Mouse (Mus musculus): ENCODE measurements around the gene Stoml1. TPM values are rescaled to one million over a fixed set of nuclear protein-coding genes. Genes with fewer than 3 reads are reported as not detected.

The Stoml1 gene
- total RNA-seq, 2 experiments from 2014 or later: 10.2 to 10.4 TPM

DNA sequence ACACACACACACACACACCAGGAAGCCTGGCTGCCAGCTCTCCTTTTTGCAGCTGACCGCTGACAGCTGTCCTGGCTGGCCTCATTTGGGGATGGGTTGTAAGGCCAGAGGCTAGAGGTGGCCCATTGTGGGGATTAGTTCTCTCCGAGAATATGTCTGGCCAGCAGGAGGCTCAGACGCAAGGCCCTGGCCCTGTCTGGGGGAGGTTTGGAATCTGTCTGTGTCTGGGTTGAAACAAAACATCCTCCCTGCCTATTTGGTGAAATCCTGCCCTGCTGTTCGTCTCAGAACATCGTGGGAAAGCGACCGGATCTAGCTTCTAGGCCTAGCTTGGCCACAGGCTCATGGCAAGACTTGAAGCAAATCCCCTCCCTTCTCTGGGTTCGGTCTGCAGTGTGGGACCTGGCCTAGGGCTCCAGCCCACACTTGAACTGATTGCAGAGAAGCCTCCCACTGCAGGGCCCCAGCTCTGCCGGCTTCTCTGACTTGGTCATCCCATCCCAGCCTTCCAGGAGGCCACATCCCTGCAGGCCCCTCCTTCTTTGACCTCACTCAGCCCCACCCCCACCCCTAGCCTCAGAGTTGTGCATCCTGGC, 42.9 kb downstream of the Stoml1 start:
- intact Hi-C loops (cut with DNase I): no loop called here
- peak; percentile 58 to 61 for DNase-seq

DNA sequence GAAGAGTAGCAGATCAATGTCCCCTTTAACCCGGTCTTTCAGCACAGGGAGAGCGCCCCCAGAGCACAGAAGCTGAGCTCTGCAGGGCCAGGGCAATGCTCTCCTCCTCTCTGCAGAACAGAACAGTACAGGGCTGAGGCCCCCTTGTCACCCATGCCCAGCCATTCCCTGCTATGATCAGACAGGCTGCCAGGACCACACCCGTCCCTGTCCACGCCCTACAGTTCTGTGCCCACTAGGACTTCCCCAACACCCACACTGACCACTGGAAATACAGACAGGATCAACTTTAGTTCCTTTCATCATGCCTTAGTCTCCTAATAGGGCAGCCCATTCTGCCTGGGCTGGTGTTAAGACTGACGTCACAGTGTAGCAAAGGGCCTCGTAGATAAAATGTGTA, 44.1 kb downstream of the Stoml1 start:
- no peak for DNase-seq
- intact Hi-C loops (cut with DNase I): no loop called here

DNA sequence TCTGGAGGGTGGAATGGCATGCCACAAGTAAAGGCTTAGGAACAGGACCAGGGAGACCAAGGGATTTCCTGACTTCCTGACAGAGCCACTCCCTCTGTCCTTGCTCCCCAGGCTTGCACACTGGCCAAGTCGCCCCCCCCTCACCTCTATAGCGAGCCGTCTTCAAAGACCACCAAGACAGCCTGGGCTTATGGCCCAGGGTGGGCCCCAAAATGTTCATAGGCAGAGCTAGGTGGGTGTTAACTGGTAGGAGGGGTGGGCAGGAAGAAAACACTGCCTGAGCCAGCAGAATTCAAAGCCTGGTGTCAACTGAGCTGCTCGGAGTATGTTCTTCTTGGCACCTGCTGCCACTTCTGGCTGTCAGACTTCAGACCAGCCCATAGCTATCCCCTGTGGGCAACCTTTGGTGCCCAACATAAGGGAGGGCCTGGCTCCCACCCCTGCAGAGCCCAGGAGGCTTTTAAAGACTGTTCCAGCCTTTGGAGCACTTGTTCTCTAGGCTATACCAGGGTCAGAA, 45.1 kb downstream of the Stoml1 start:
- intact Hi-C loops (cut with DNase I): no loop called here
- no peak for DNase-seq

DNA sequence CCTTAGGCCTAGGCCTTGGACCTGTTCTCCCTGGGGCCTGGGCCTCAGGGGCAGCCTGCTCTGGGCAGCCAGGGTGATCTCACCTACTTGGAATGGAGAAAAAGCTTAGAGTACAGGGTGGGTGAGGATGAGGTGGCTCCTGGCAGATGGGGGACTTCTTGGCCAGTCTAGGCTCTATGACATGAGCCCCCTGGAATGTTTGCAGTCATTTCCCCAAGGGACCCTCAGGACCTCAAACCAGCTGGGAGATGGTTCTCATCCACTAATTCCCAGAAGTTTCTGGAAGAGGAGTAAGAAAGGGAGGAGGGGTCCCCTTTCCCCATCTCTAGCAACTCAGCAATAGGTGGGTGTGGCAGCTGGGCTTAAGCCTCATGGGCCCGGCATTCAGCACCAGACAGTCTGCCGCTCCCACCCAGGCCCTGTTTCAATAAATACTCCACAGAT, 46.4 kb downstream of the Stoml1 start:
- intact Hi-C loops (cut with DNase I): no loop called here
- DNase-seq: no peak

- no peak for DNase-seq
These were observed 50.2 kb downstream of the Stoml1 start for GRCm38 (mm10) chr9:58303115-58303514.

GRCm38 (mm10) chr9:58303599-58304271, 50.8 kb downstream of the Stoml1 start:
- peak in 1 of 2 experiments; percentile 65 for DNase-seq
- intact Hi-C loops (cut with DNase I): no loop called here

More at GRCm38 (mm10) chr9:58303115-58303514, 50.2 kb downstream of the Stoml1 start:
- intact Hi-C loops (cut with DNase I): no loop called here

- intact Hi-C loops (cut with DNase I): no loop called here
- no peak for DNase-seq
These were observed 52.7 kb downstream of the Stoml1 start for GRCm38 (mm10) chr9:58305686-58306085.

DNA sequence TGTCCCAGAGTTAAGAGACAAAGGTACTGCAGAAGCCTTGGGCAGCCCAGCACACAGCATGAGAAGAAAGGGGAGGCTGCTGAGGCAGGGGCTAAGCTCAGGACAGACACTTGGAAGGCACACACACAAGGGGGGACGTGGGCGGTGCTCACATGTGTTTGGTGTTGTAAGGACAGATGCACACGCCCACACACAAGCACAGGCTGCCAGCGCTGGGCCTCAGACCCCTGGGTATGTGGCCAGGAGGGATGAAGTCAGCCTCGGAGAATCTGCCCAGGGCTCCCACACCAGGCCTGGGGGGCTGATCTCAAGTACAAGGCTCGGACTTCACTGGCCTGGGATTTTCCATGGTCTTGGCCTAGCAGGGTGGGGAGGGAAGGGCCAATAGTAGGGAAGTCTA, 55.4 kb downstream of the Stoml1 start:
- peak; percentile 58 to 66 for DNase-seq
- intact Hi-C loops (cut with DNase I): no loop called here

DNA sequence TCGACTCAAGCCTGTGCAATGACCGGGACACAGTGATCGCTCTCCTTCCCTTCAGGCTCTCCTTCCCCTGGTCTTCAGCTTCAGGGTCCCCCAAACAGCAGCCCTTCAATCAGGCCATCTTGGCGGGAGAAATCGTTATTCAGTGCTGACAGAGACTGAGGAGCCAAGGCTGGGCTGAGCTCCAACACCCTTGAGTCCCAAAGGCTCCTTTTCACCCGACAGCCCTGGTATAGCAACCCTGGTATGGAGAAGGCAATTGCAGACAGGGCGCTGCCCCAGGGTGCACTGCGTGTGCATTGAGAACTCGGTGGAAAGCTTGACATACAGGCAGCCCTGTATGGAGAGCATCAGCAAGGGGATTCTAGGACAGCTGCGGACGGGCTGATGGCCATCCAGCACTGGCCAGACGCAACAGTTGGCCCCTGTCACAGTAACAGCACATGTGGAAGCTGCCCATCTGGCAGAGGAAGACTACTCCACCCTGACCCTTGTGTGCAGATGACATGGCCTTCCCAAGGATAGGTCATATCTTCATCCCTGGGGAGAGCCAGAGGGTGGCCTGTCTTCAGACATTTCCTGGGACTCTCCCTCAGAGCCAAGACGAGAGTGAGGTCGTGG, 57.2 kb downstream of the Stoml1 start:
- intact Hi-C loops (cut with DNase I): no loop called here

DNA sequence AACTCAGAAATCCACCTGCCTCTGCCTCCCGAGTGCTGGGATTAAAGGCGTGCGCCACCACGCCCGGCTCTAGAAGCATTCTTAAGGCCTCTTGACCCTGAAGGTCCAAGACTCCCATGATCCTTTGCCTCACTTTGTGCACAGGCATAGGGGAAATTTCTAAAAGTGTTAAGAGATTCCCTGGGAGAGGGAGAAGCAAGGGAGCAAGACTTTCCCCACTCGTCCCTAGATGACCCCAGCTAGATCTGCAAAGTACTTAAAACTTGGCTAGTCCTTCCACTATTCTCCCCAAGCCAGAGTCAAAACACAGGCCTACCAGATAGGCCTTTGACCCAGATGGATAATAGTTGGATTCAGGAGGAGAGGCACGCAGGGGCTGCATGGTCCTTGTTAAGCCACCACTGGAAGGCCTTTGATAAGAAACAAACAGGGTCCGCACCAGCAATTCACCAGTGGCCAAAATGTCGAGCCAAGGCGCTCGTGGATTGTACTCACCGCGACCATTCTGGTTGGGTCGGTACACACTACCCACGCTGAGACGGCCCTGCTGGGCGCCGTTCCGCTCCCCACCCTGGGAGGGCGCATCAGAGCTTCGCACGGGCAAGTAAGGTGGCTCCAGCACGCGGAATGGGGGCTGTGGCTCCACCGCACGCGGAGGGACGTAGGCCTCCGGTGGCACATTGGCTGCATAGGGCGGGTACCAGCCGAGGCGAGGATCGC, 58.4 kb downstream of the Stoml1 start:
- DNase-seq: no peak
- intact Hi-C loops (cut with DNase I): no loop called here

More for the DNA sequence above, 57.2 kb downstream of the Stoml1 start:
- DNase-seq: peak; percentile 60 to 77

Small RNA genes lying within 50 kb of the gene (microRNA-seq; reads per million reads assigned to microRNA genes)
- gene Mir6385 (ENCODE audit: borderline number of aligned reads in 2 of 2): 0 reads per million in 2 experiments

Other genes with a start within 250 kb of the Stoml1 start
- under 1 TPM; 0.16 to 0.22 TPM for gene Cyp11a1, start 246.8 kb upstream of the Stoml1 start, total RNA-seq (2021)
- gene Stra6, start 189.4 kb upstream of the Stoml1 start, total RNA-seq (2021): under 1 TPM; 0.16 to 0.47 TPM
- not detected for gene Ccdc33, start 134.3 kb upstream of the Stoml1 start, total RNA-seq (2021)
- 10 to 100 TPM; 28.5 to 30.4 TPM for gene Islr, start 48.9 kb upstream of the Stoml1 start, total RNA-seq (2021)
- gene Islr2, start 48.8 kb upstream of the Stoml1 start, total RNA-seq (2021): 1 to 10 TPM; 1.4 to 2.3 TPM
- gene Pml, start 3.4 kb upstream of the Stoml1 start, total RNA-seq (2021): 1 to 10 TPM; 8.3 to 9.5 TPM
- gene Loxl1, start 60.0 kb downstream of the Stoml1 start, total RNA-seq (2021): 10 to 100 TPM; 29.6 TPM
- gene Tbc1d21, start 117.3 kb downstream of the Stoml1 start, total RNA-seq (2021): not detected
- 10 to 100 TPM; 15.0 to 19.2 TPM for gene Insyn1, start 235.4 kb downstream of the Stoml1 start, total RNA-seq (2021)

Measured in heart, postnatal 36 days (tissue).